Mouse (Mus musculus) stomach, embryonic 14.5 days (tissue): ENCODE measurements around the gene Arih2. TPM values are rescaled to one million over a fixed set of nuclear protein-coding genes. Genes with fewer than 3 reads are reported as not detected.
A peak's percentile ranks its signal among the peaks of the same experiment; 100 is the strongest.
"Not testable (repeated sequence)": the region's sequence is repeated elsewhere in the genome, so short reads cannot be mapped to it uniquely, and the experiment has no call there.

Experiments
- ATAC-seq: fragments of 200-750 bp; cut with Nextera tagmentation; 2 replicates; pipeline ENCODE4 v1.8.0; 2017; ENCODE audit warnings: low read depth, moderate TSS enrichment; ENCODE audit not compliant: insufficient number of reproducible peaks, insufficient read depth, low FRiP score
- H3K27ac ChIP-seq: fragments of 300-500 bp; sonication (generic); 2 replicates; pipeline ENCODE4 v1.5.1; 2014; ENCODE audit warnings: mild to moderate bottlenecking, low read length, moderate library complexity, mixed read lengths
- H3K27me3 ChIP-seq: fragments of 300-500 bp; sonication (generic); 2 replicates; pipeline ENCODE4 v1.6.1; 2014; ENCODE audit warnings: low read length, control low read depth, mixed read lengths; ENCODE audit not compliant: control insufficient read depth, insufficient read depth
- H3K36me3 ChIP-seq: fragments of 300-500 bp; sonication (generic); 2 replicates; pipeline ENCODE4 v1.6.1; 2014; ENCODE audit warnings: mild to moderate bottlenecking, control low read depth, low read length, moderate library complexity, mixed read lengths; ENCODE audit not compliant: control insufficient read depth, insufficient read depth
- H3K4me1 ChIP-seq: fragments of 300-500 bp; sonication (generic); 2 replicates; pipeline ENCODE4 v1.6.1; 2014; ENCODE audit warnings: low read length, control low read depth, mixed read lengths; ENCODE audit not compliant: control insufficient read depth, insufficient read depth
- H3K4me2 ChIP-seq: fragments of 300-500 bp; sonication (generic); replicated peaks from 2 replicates; pipeline ENCODE4 v1.6.1; 2014; ENCODE audit warnings: low read depth, low read length, control low read depth
- H3K4me3 ChIP-seq: fragments of 300-500 bp; sonication (generic); 2 replicates; pipeline ENCODE4 v1.5.1; 2014; ENCODE audit warnings: low read depth, low read length, control low read depth
- H3K9ac ChIP-seq: fragments of 300-500 bp; sonication (generic); replicated peaks from 2 replicates; pipeline ENCODE4 v1.6.1; 2014; ENCODE audit warnings: low read depth, mild to moderate bottlenecking, control low read depth, low read length, moderate library complexity, mixed read lengths
- H3K9me3 ChIP-seq: fragments of 300-500 bp; sonication (generic); 2 replicates; pipeline ENCODE4 v1.6.1; 2016; ENCODE audit warnings: low read depth, low read length, control low read depth; ENCODE audit not compliant: control insufficient read depth
- WGBS: fragments of 180-500 bp; shearing (Covaris S2); extraction: QIAGEN DNeasy Blood & Tissue Kit; methylation state at CpG from one replicate; pipeline ENCODE4 v1.1.7; 2014; 5-methylcytosine and 5-hydroxymethylcytosine counted together
- polyA plus RNA-seq: library from polyadenylated mRNA; unstranded; fragments of >200 nt; fragmentation: Nextera tagmentation; extraction: Ambion mirVana; gene quantifications from 2 replicates; pipeline ENCODE4 v1.2.1, GENCODE M21; 2014

Arih2 gene
- polyA plus RNA-seq, 1 experiment from 2014 or later, result 36.2 TPM

GRCm38 (mm10) chr9:108661677-108662612, 12.8 kb upstream of the Arih2 start, which contains the start of gene Slc25a20:
TSS of gene Slc25a20 (plus strand) at chr9:108662088.
- 3% methylated on average over 36 of the region's 37 CpGs for WGBS
- peak within 1 kb of the TSS; percentile 62 for H3K4me2 ChIP-seq
- no peak within 1 kb of the TSS; the same call in 1 of the 2 replicates for H3K27ac ChIP-seq
- H3K36me3 ChIP-seq, result no peaks in the 10 kb centered on the region
- peak within 1 kb of the TSS; percentile 58 for H3K4me3 ChIP-seq
- no peaks in the 10 kb centered on the region for H3K9me3 ChIP-seq
- H3K27me3 ChIP-seq, result no peaks in the 10 kb centered on the region
- peak within 1 kb of the TSS; percentile 43 for H3K9ac ChIP-seq
- peak; percentile 95 for ATAC-seq
- H3K4me1 ChIP-seq, result 0 out of 2 replicates have a peak, but pooled peaks cover 3% of the 10 kb centered on the region

- 60% methylated on average over 7 of the region's 7 CpGs for WGBS
Observed at GRCm38 (mm10) chr9:108655865-108656264, 6.7 kb upstream of the Arih2 start.

GRCm38 (mm10) chr9:108654566-108655464, 5.6 kb upstream of the Arih2 start:
- H3K9ac ChIP-seq, result no peak overlapping the region
- no peaks in the 10 kb centered on the region for H3K36me3 ChIP-seq
- 70% methylated on average over 10 of the region's 10 CpGs for WGBS
- no peak overlapping the region for H3K27ac ChIP-seq
- H3K9me3 ChIP-seq, result no peaks in the 10 kb centered on the region
- no peaks in the 10 kb centered on the region for H3K27me3 ChIP-seq
- no peaks in the 10 kb centered on the region for H3K4me1 ChIP-seq
- ATAC-seq, result no peak
- H3K4me2 ChIP-seq, result no peak overlapping the region
- no peak overlapping the region for H3K4me3 ChIP-seq

More at GRCm38 (mm10) chr9:108655865-108656264, 6.7 kb upstream of the Arih2 start:
- H3K27me3 ChIP-seq, ATAC-seq, H3K4me2 ChIP-seq, H3K9me3 ChIP-seq, H3K4me1 ChIP-seq, H3K36me3 ChIP-seq, H3K27ac ChIP-seq, H3K9ac ChIP-seq, H3K4me3 ChIP-seq: not testable (repeated sequence)

- Histone ChIP-seq H3K4me1 (no peaks in the 10 kb centered on the region), H3K9ac (peak overlapping the region; percentile 82), H3K4me2 (peak overlapping the region; percentile 66), H3K4me3 (peak overlapping the region; percentile 92), H3K27me3 (no peaks in the 10 kb centered on the region), H3K36me3 (no peaks in the 10 kb centered on the region; the same call in 1 of the 2 replicates), H3K9me3 (no peaks in the 10 kb centered on the region), H3K27ac (peak overlapping the region; percentile 91)
- no peak for ATAC-seq
- WGBS, result 23% methylated on average over 29 of the region's 29 CpGs
Observed at GRCm38 (mm10) chr9:108649561-108650440, 615 bp upstream of the Arih2 start.

GRCm38 (mm10) chr9:108648166-108648565, 1.0 kb downstream of the Arih2 start:
- Histone ChIP-seq H3K27ac (no peak overlapping the region; the same call in 1 of the 2 replicates), H3K9ac (peak overlapping the region; percentile 82), H3K36me3 (no peaks in the 10 kb centered on the region; the same call in 1 of the 2 replicates), H3K4me1 (no peaks in the 10 kb centered on the region), H3K9me3 (no peaks in the 10 kb centered on the region), H3K4me3 (peak overlapping the region; percentile 92), H3K27me3 (no peaks in the 10 kb centered on the region), H3K4me2 (peak overlapping the region; percentile 66)
- 24% methylated on average over 10 of the region's 10 CpGs for WGBS
- no peak for ATAC-seq

GRCm38 (mm10) chr9:108639825-108640224, 9.4 kb downstream of the Arih2 start:
- no peak overlapping the region for H3K9ac ChIP-seq
- no peak overlapping the region for H3K4me2 ChIP-seq
- H3K27me3 ChIP-seq, result no peaks in the 10 kb centered on the region
- H3K27ac ChIP-seq, result no peak overlapping the region
- no peak for ATAC-seq
- H3K36me3 ChIP-seq, result peaks cover 10% of the 10 kb centered on the region; the same call in 1 of the 2 replicates
- H3K4me1 ChIP-seq, result no peaks in the 10 kb centered on the region
- H3K4me3 ChIP-seq, result no peak overlapping the region
- WGBS, result 88% methylated on average over 2 of the region's 2 CpGs
- H3K9me3 ChIP-seq, result no peaks in the 10 kb centered on the region

GRCm38 (mm10) chr9:108635415-108635814, 13.8 kb downstream of the Arih2 start:
- WGBS, result 81% methylated on average over 2 of the region's 2 CpGs
- no peak overlapping the region for H3K4me3 ChIP-seq

More at GRCm38 (mm10) chr9:108635415-108635814, 13.8 kb downstream of the Arih2 start:
- Histone ChIP-seq H3K27me3 (no peaks in the 10 kb centered on the region), H3K4me2 (no peak overlapping the region), H3K9ac (no peak overlapping the region), H3K4me1 (no peaks in the 10 kb centered on the region), H3K36me3 (peaks cover 3% of the 10 kb centered on the region; the same call in 1 of the 2 replicates), H3K27ac (no peak overlapping the region), H3K9me3 (no peaks in the 10 kb centered on the region)
- no peak for ATAC-seq
